Mouse (Mus musculus) forebrain, postnatal 0 days (tissue): ENCODE results near the gene Foxa2. TPM values are rescaled to one million over a fixed set of nuclear protein-coding genes. Genes with fewer than 3 reads are reported as not detected.

Experiments used
- ATAC-seq: fragments of 200-750 bp; cut with Nextera tagmentation; 2 replicates; pipeline ENCODE4 v1.8.0; 2017; ENCODE audit warnings: mild to moderate bottlenecking, moderate library complexity
- DNase-seq: peaks from one replicate; pipeline ENCODE4 v3.0.0-alpha.2; 2015
- H3K27ac ChIP-seq: fragments of 300-500 bp; sonication (generic); 2 replicates; pipeline ENCODE4 v1.5.1; 2014; ENCODE audit warnings: low read depth, mild to moderate bottlenecking, antibody characterized with exemption, low read length, moderate library complexity, mixed read lengths
- H3K27me3 ChIP-seq: fragments of 300-500 bp; sonication (generic); 2 replicates; pipeline ENCODE4 v1.6.1; 2014; ENCODE audit warnings: mild to moderate bottlenecking, low read length, mixed read lengths; ENCODE audit not compliant: insufficient read depth
- H3K36me3 ChIP-seq: fragments of 300-500 bp; sonication (generic); 2 replicates; pipeline ENCODE4 v1.6.1; 2014; ENCODE audit warnings: mild to moderate bottlenecking, moderate library complexity; ENCODE audit not compliant: insufficient read depth
- H3K4me1 ChIP-seq: fragments of 300-500 bp; sonication (generic); 2 replicates; pipeline ENCODE4 v1.6.1; 2014; ENCODE audit warnings: antibody characterized with exemption; ENCODE audit not compliant: insufficient read depth
- H3K4me2 ChIP-seq: fragments of 300-500 bp; sonication (generic); 2 replicates; pipeline ENCODE4 v1.6.1; 2014; ENCODE audit warnings: low read depth, mild to moderate bottlenecking, moderate library complexity
- H3K4me3 ChIP-seq: fragments of 300-500 bp; sonication (generic); 2 replicates; pipeline ENCODE4 v1.5.1; 2014; ENCODE audit warnings: low read depth, low read length, mixed read lengths
- H3K9ac ChIP-seq: fragments of 300-500 bp; sonication (generic); 2 replicates; pipeline ENCODE4 v1.6.1; 2014; ENCODE audit warnings: mild to moderate bottlenecking
- H3K9me3 ChIP-seq: fragments of 300-500 bp; sonication (generic); 2 replicates; pipeline ENCODE4 v1.6.1; 2016; ENCODE audit warnings: low read length
- CTCF ChIP-seq: sonication (generic); IDR thresholded peaks from 2 replicates; pipeline ENCODE4 v1.5.1; 2016; ENCODE audit warnings: antibody characterized with exemption, control low read depth, low read depth
- WGBS: fragments of 180-500 bp; shearing (Covaris S2); extraction: QIAGEN DNeasy Blood & Tissue Kit; methylation state at CpG from one replicate; pipeline ENCODE4 v1.1.7; 2014; 5-methylcytosine and 5-hydroxymethylcytosine counted together
- polyA plus RNA-seq: library from polyadenylated mRNA; unstranded; fragments of >200 nt; fragmentation: Nextera tagmentation; extraction: Ambion mirVana; gene quantifications from 2 replicates; pipeline ENCODE4 v1.2.1, GENCODE M21; 2015
- total RNA-seq: library from RNA; depleted of rRNA; stranded (reverse); fragments of >200 nt; gene quantifications from 2 replicates; pipeline ENCODE4 v1.2.3, GENCODE M21; 2014

Foxa2 gene
- total and polyA plus RNA-seq, 2 experiments from 2014 or later = 0.30 to 0.48 TPM

DNA sequence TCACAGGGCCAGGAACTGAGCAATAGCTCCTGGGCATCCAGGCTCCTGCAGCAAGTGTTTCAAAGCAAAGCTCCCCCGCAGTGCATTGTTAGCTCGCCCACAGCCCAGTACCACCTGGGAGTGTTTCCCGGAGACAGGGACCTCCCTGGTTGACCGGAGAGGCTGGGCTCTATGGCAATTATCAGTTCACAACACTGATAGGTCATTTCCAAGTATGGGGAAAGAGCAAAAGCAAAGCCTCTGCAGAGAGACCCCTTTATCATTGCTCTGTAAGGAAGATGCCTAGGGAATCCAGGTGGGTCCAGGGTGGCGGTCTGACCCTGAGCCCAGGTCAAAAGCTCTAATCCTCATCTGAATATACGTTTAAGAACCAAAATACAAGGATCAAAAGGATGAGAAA lies 6.6 kb upstream of the Foxa2 start:
- no peak for DNase-seq
- no peaks in the 10 kb centered on the region for H3K36me3 ChIP-seq
- no peak overlapping the region for H3K9ac ChIP-seq
- no peak for ATAC-seq
- 5% methylated on average over 6 of the region's 6 CpGs for WGBS
- no peak for TF ChIP-seq CTCF
- no peaks in the 10 kb centered on the region for H3K9me3 ChIP-seq
- H3K4me3 ChIP-seq = no peak overlapping the region
- no peaks in the 10 kb centered on the region for H3K4me1 ChIP-seq
- no peak overlapping the region for H3K4me2 ChIP-seq
- no peak overlapping the region for H3K27ac ChIP-seq
- H3K27me3 ChIP-seq = peaks cover 62% of the 10 kb centered on the region

DNA sequence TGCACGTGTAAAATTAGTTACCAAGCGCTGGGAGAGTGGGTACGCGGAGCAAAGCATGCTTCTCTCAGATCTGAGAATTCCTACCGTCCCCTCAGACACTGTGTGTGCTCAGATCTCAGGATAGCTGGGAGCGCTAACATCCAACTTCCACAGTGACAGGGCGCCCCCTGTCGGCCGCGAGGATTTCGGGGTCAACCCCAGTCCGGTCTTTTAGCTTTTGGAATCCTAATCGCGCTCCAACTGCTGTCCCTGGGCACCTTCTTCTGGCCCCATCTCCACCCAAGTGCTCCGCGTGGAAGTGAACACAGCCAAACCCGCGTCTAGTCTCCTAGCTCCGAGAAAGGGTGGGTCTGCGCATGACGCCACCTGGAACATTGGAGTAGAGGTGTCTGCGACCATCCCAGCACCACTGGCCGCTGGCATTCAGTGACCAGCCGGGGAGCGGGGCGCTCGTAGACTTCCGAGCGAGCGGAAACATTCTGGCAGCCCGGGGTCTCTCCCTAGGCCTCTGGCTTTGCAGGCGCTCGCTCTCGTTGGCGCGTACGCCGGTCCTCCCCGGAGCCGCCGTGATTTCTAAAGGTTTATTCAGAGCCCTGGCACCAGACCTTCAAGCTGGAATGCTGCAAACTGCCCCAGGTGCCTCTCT lies 1.8 kb upstream of the Foxa2 start:
- H3K36me3 ChIP-seq = no peaks in the 10 kb centered on the region
- DNase-seq (peak; percentile 10), ATAC-seq (peak; percentile 68)
- H3K4me1 ChIP-seq = no peaks in the 10 kb centered on the region
- H3K9me3 ChIP-seq = no peaks in the 10 kb centered on the region
- WGBS = 1% methylated on average over 41 of the region's 41 CpGs
- no peak overlapping the region for H3K27ac ChIP-seq
- H3K4me2 ChIP-seq = peak overlapping the region; percentile 21
- H3K4me3 ChIP-seq = no peak overlapping the region
- no peak overlapping the region for H3K9ac ChIP-seq
- H3K27me3 ChIP-seq = peaks cover 95% of the 10 kb centered on the region
- TF ChIP-seq CTCF = peak; percentile 64

DNA sequence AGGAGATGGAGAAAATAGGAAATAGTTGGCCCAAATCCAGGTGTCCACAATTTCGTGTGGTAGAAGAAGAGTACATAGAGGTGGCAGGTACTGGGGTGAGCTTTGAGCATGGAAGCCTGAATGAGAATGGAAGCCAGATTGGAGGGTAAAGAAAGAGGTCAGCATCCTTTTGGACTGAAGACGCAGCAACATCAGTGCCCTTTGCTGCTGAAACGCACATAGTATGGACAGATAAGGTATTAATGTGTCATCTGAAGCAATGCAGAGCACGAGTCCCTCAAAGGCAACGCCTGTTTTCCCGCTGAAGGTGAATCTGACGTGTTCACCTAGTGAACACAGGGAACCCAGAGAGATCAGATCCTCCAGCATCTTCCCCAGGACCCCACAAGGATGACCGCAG lies 842 bp upstream of the Foxa2 start:
- H3K4me1 ChIP-seq = no peaks in the 10 kb centered on the region
- H3K27me3 ChIP-seq = peaks cover 95% of the 10 kb centered on the region
- ATAC-seq (no peak), DNase-seq (no peak)
- no peak for TF ChIP-seq CTCF
- no peak overlapping the region for H3K9ac ChIP-seq
- H3K36me3 ChIP-seq = no peaks in the 10 kb centered on the region
- H3K4me2 ChIP-seq = no peak overlapping the region
- 3% methylated on average over 8 of the region's 8 CpGs for WGBS
- H3K4me3 ChIP-seq = no peak overlapping the region
- H3K9me3 ChIP-seq = no peaks in the 10 kb centered on the region
- no peak overlapping the region for H3K27ac ChIP-seq

GRCm38 (mm10) chr2:148045937-148046798 lies 601 bp downstream of the Foxa2 start:
- Histone ChIP-seq H3K36me3 (no peaks in the 10 kb centered on the region), H3K4me1 (no peaks in the 10 kb centered on the region), H3K9me3 (no peaks in the 10 kb centered on the region), H3K27ac (no peak overlapping the region), H3K4me2 (peak overlapping the region; percentile 28; the same call in 1 of the 2 replicates), H3K9ac (no peak overlapping the region), H3K4me3 (0 out of 2 replicates have a peak overlapping the region, but pooled peaks have one; percentile 9), H3K27me3 (peaks cover 95% of the 10 kb centered on the region)
- no peak for TF ChIP-seq CTCF
- ATAC-seq (no peak; the same call in 1 of the 2 replicates), DNase-seq (no peak)
- 1% methylated on average over 57 of the region's 65 CpGs for whole genome bisulfite sequencing

GRCm38 (mm10) chr2:148045543-148045936 lies 1.2 kb downstream of the Foxa2 start:
- Histone ChIP-seq H3K4me1 (no peaks in the 10 kb centered on the region), H3K9me3 (no peaks in the 10 kb centered on the region), H3K4me2 (no peak overlapping the region), H3K27me3 (peaks cover 95% of the 10 kb centered on the region), H3K4me3 (0 out of 2 replicates have a peak overlapping the region, but pooled peaks have one; percentile 9), H3K9ac (no peak overlapping the region), H3K27ac (no peak overlapping the region), H3K36me3 (no peaks in the 10 kb centered on the region)
- TF ChIP-seq CTCF = no peak
- ATAC-seq (no peak), DNase-seq (no peak)
- WGBS = 2% methylated on average over 25 of the region's 25 CpGs

DNA sequence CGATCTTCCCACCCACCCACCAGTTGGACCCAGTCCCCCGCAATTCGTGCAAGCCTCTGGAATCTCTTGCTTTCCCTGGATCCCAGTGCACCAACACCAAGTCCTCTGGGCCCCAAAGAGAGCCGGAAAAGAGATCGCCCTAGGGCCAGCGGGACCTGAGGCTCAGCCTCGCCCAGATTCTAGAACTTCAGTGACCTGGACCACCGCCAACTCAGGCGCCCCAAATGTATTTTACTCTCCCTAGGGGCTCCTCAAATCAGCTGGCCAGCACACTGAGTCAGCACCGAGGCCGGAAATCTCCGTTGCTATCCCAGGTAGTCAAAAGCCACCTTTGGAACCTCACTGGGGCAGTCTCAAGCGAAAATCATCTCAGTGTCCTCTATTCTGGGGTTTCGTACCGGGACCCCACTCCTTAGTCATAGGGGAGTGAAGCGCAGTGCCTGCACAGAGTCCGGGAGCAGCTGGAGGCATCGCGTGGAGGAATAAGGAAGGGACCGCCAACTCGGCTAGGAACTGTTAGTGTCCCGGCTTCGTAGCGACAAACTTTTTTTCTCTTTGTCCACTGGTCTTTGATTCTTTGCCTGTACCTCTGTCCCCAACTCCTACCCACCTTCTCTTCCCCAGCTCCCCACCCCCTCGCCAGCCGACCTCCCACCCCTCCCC lies 1.8 kb downstream of the Foxa2 start:
- Histone ChIP-seq H3K36me3 (no peaks in the 10 kb centered on the region), H3K9ac (no peak overlapping the region), H3K4me3 (no peak overlapping the region), H3K4me1 (no peaks in the 10 kb centered on the region), H3K27me3 (peaks cover 95% of the 10 kb centered on the region), H3K9me3 (no peaks in the 10 kb centered on the region), H3K27ac (no peak overlapping the region), H3K4me2 (no peak overlapping the region)
- no peak for TF ChIP-seq CTCF
- ATAC-seq (no peak), DNase-seq (no peak)
- WGBS = under 1% methylated on average over 26 of the region's 26 CpGs
